In genomic region chr1:75559212-75559925, GRCm38 (mm10) we compare ENCODE assay signal across 8 mouse cellular contexts. TPM values are rescaled to one million over a fixed set of nuclear protein-coding genes. Genes with fewer than 3 reads are reported as not detected.
A peak's percentile ranks its signal among the peaks of the same experiment; 100 is the strongest.
DNase-seq lines count a peak whose midpoint lies in the region; ATAC-seq and TF ChIP-seq lines count a peak whose summit lies in the region.

No protein-coding gene starts in this region.

- peak overlapping the region; percentile 34 for H3K4me2 ChIP-seq in forebrain, postnatal 0 days (ENCODE audit: low read depth)
- H3K4me2 ChIP-seq in neural tube, embryonic 15.5 days, result peak overlapping the region; percentile 39

- peak overlapping the region; percentile 39; the same call in 1 of the 2 replicates for H3K9ac ChIP-seq in ES-E14 (ENCODE audit: insufficient read depth, low read depth, low read length, poor library complexity, severe bottlenecking)
- peak overlapping the region; percentile 34 for H3K9ac ChIP-seq in forebrain, postnatal 0 days
- no peak overlapping the region for H3K9ac ChIP-seq in neural tube, embryonic 15.5 days (replicated peaks)

- H3K27me3 ChIP-seq in forebrain, postnatal 0 days (ENCODE audit: insufficient read depth, low read length), result no peaks in the 10 kb centered on the region
- H3K27me3 ChIP-seq in neural tube, embryonic 15.5 days (replicated peaks), result no peaks in the 10 kb centered on the region

- H3K36me3 ChIP-seq in ES-E14 (ENCODE audit: control insufficient read depth, insufficient read depth, low read length, poor library complexity, severe bottlenecking), result no peaks in the 10 kb centered on the region
- H3K36me3 ChIP-seq in forebrain, postnatal 0 days (ENCODE audit: insufficient read depth), result peaks cover 36% of the 10 kb centered on the region
- H3K36me3 ChIP-seq in neural tube, embryonic 15.5 days, result peaks cover 43% of the 10 kb centered on the region

- no peak overlapping the region for H3K27ac ChIP-seq in ES-E14 (ENCODE audit: insufficient read depth, low read depth, low read length, poor library complexity, severe bottlenecking)
- H3K27ac ChIP-seq in forebrain, postnatal 0 days (ENCODE audit: low read depth, low read length), result peak overlapping the region; percentile 79
- H3K27ac ChIP-seq in neural tube, embryonic 15.5 days (replicated peaks), result peak overlapping the region; percentile 65; the same call in 1 of the 2 replicates

- peak; percentile 100 for TF ChIP-seq CTCF in forebrain, postnatal 0 days (IDR thresholded peaks at IDR 0.05; ENCODE audit: low read depth)

- peak; percentile 95 for ATAC-seq in forebrain, postnatal 0 days
- ATAC-seq in neural tube, embryonic 15.5 days (ENCODE audit: low FRiP score), result peak; percentile 90

- intact Hi-C loops in heart, postnatal 36 days (cut with DNase I), result loop anchor here (1.0 to 2.0 kb wide), 4 partner anchors 37 to 114 kb away; no protein-coding TSS in a partner anchor

- peak; percentile 93 for DNase-seq in ES-E14 (ENCODE audit: low read depth, low spot score)
- peak; percentile 95 to 97 for DNase-seq in cerebellum, adult 18-20 months
- DNase-seq in forebrain, postnatal 0 days, result peak; percentile 97
- peak; percentile 89 to 92 for DNase-seq in heart, postnatal 36 days
- peak; percentile 92 to 99 for DNase-seq in layer of hippocampus, adult 18-20 months (ENCODE audit: low spot score in 2 of 2)
- peak; percentile 89 to 94 for DNase-seq in lung, adult 18-20 months
- DNase-seq in testis, postnatal 10 days (ENCODE audit: low spot score), result peak; percentile 96

- H3K9me3 ChIP-seq in ES-E14 (ENCODE audit: control insufficient read depth, insufficient read depth, low read depth, low read length), result no peaks in the 10 kb centered on the region
- no peaks in the 10 kb centered on the region for H3K9me3 ChIP-seq in forebrain, postnatal 0 days (ENCODE audit: low read length)
- no peaks in the 10 kb centered on the region for H3K9me3 ChIP-seq in neural tube, embryonic 15.5 days (replicated peaks)

- peaks cover 1 to 18% of the 10 kb centered on the region in 2 experiments; a peak in 1 of 4 replicates for H3K4me1 ChIP-seq in ES-E14 (ENCODE audit: control insufficient read depth in 2 of 2, insufficient read depth in 2 of 2, low read length in 2 of 2, poor library complexity in 1 of 2)
- peaks cover 9% of the 10 kb centered on the region for H3K4me1 ChIP-seq in forebrain, postnatal 0 days (ENCODE audit: insufficient read depth)
- peaks cover 24% of the 10 kb centered on the region for H3K4me1 ChIP-seq in neural tube, embryonic 15.5 days

- peak overlapping the region in 1 of 2 experiments; percentile 40; a peak in 2 of 4 replicates for H3K4me3 ChIP-seq in ES-E14 (ENCODE audit: insufficient read depth in 1 of 2, low read depth in 1 of 2, low read length in 2 of 2, poor library complexity in 1 of 2, severe bottlenecking in 1 of 2)
- H3K4me3 ChIP-seq in forebrain, postnatal 0 days (ENCODE audit: low read depth, low read length), result no peak overlapping the region
- H3K4me3 ChIP-seq in neural tube, embryonic 15.5 days (replicated peaks), result 0 out of 2 replicates have a peak overlapping the region, but pooled peaks have one; percentile 6

- WGBS in forebrain, postnatal 0 days, result 10% methylated on average over 17 of the region's 17 CpGs
- 13% methylated on average over 17 of the region's 17 CpGs for WGBS in neural tube, embryonic 15.5 days

- in situ Hi-C loops in ES-E14 (cut with MboI; ENCODE audit: low sequenced_read_pairs in 2 of 2, unreplicated experiment in 2 of 2), result no loop called here

TF ChIP-seq in ES-E14, 5 proteins besides CTCF, POLR2A, EP300 and RAD21:
- TF ChIP-seq HCFC1 (IDR thresholded peaks at IDR 0.05; ENCODE audit: borderline replicate concordance, insufficient read depth, low read length) (peak; percentile 70), ZNF384 (IDR thresholded peaks at IDR 0.05; ENCODE audit: low read depth, low read length) (peak; percentile 47; the same call in 1 of the 2 replicates), CHD2 (IDR thresholded peaks at IDR 0.05; ENCODE audit: low read depth, low read length) (no peak), ZC3H11A (IDR thresholded peaks at IDR 0.05; ENCODE audit: borderline replicate concordance, low read depth, low read length) (peak; percentile 94), MAFK (IDR thresholded peaks at IDR 0.05; ENCODE audit: insufficient read depth, low read depth, low read length) (no peak)

RNA-seq across cellular contexts. Expression of gene Slc4a3, which starts 13.3 kb away (rescaled TPM):
- 7.9 and 16.0 TPM in 2 replicates for total RNA-seq in ES-E14 (2012; rRNA removed)
- 101 and 120 TPM in 2 replicates for total RNA-seq in forebrain, postnatal 0 days (2014; rRNA removed)
- polyA plus RNA-seq in forebrain, postnatal 0 days (2015; fragmentation: Nextera tagmentation; extraction: Ambion mirVana), result 56.0 and 73.0 TPM in 2 replicates
- total RNA-seq in heart, postnatal 36 days (2021), result 100 to 1,000 TPM; 233 to 249 TPM
- 100 to 1,000 TPM; 109 to 111 TPM for total RNA-seq in layer of hippocampus, adult 18-20 months (2021)
- polyA plus RNA-seq in neural tube, embryonic 15.5 days (2015; fragmentation: Nextera tagmentation; extraction: Ambion mirVana), result 62.7 and 75.1 TPM in 2 replicates

RNA-seq across cellular contexts. Expression of gene Stk11ip, which starts 38.0 kb away (rescaled TPM):
- total RNA-seq in ES-E14 (2012; rRNA removed), result 26.8 and 41.8 TPM in 2 replicates
- total RNA-seq in forebrain, postnatal 0 days (2014; rRNA removed), result 25.8 and 34.7 TPM in 2 replicates
- 12.1 and 14.3 TPM in 2 replicates for polyA plus RNA-seq in forebrain, postnatal 0 days (2015; fragmentation: Nextera tagmentation; extraction: Ambion mirVana)
- 10 to 100 TPM in 1 of 2 experiments, 1 to 10 TPM in 1; 9.2 to 14.1 TPM for total RNA-seq in heart, postnatal 36 days (2021)
- total RNA-seq in layer of hippocampus, adult 18-20 months (2021), result 10 to 100 TPM; 22.8 to 24.2 TPM
- polyA plus RNA-seq in neural tube, embryonic 15.5 days (2015; fragmentation: Nextera tagmentation; extraction: Ambion mirVana), result 20.0 and 21.2 TPM in 2 replicates

RNA-seq across cellular contexts. Expression of gene Inha, which starts 52.5 kb away (rescaled TPM):
- 0.80 and 1.6 TPM in 2 replicates for total RNA-seq in ES-E14 (2012; rRNA removed)
- total RNA-seq in forebrain, postnatal 0 days (2014; rRNA removed), result 24.5 and 26.6 TPM in 2 replicates
- 19.6 and 24.8 TPM in 2 replicates for polyA plus RNA-seq in forebrain, postnatal 0 days (2015; fragmentation: Nextera tagmentation; extraction: Ambion mirVana)
- total RNA-seq in heart, postnatal 36 days (2021), result 1 to 10 TPM; 3.6 TPM
- 10 to 100 TPM; 13.1 to 14.5 TPM for total RNA-seq in layer of hippocampus, adult 18-20 months (2021)
- polyA plus RNA-seq in neural tube, embryonic 15.5 days (2015; fragmentation: Nextera tagmentation; extraction: Ambion mirVana), result 18.1 and 23.5 TPM in 2 replicates

RNA-seq across cellular contexts. Expression of gene Obsl1, which starts 53.1 kb away (rescaled TPM):
- total RNA-seq in ES-E14 (2012; rRNA removed), result 45.0 and 52.2 TPM in 2 replicates
- total RNA-seq in forebrain, postnatal 0 days (2014; rRNA removed), result 28.4 and 43.7 TPM in 2 replicates
- 18.7 and 22.9 TPM in 2 replicates for polyA plus RNA-seq in forebrain, postnatal 0 days (2015; fragmentation: Nextera tagmentation; extraction: Ambion mirVana)
- total RNA-seq in heart, postnatal 36 days (2021), result 100 to 1,000 TPM; 130 to 136 TPM
- 10 to 100 TPM; 18.3 to 19.2 TPM for total RNA-seq in layer of hippocampus, adult 18-20 months (2021)
- polyA plus RNA-seq in neural tube, embryonic 15.5 days (2015; fragmentation: Nextera tagmentation; extraction: Ambion mirVana), result 33.1 and 37.6 TPM in 2 replicates
